Mouse (Mus musculus): Measurements from ENCODE around the gene Mettl26. TPM values are rescaled to one million over a fixed set of nuclear protein-coding genes. Genes with fewer than 3 reads are reported as not detected.

The Mettl26 gene
- polyA plus RNA-seq, 1 experiment from 2014 or later = 35.7 TPM

- Histone ChIP-seq H3K27ac (replicated peaks) (no peak overlapping the region), H3K4me3 (no peak overlapping the region), H3K4me2 (no peak overlapping the region), H3K27me3 (replicated peaks) (no peaks in the 10 kb centered on the region), H3K9ac (0 out of 2 replicates have a peak overlapping the region, but pooled peaks have one; percentile 5), H3K4me1 (peaks cover 58% of the 10 kb centered on the region), H3K9me3 (no peaks in the 10 kb centered on the region), H3K36me3 (peaks cover 71% of the 10 kb centered on the region)
- WGBS = 79% methylated on average over 4 of the region's 4 CpGs
- ATAC-seq (ENCODE audit: extremely low read depth, insufficient number of reproducible peaks, low FRiP score, low TSS enrichment) = no peak
Measured at GRCm38 (mm10) chr17:25838904-25839303, 36.0 kb upstream of the Mettl26 start.

GRCm38 (mm10) chr17:25839455-25840235 is 35.2 kb upstream of the Mettl26 start:
- no peaks in the 10 kb centered on the region for H3K9me3 ChIP-seq
- H3K36me3 ChIP-seq = peaks cover 68% of the 10 kb centered on the region
- no peak overlapping the region for H3K9ac ChIP-seq
- H3K4me2 ChIP-seq = no peak overlapping the region
- no peaks in the 10 kb centered on the region for H3K27me3 ChIP-seq (replicated peaks)
- no peak for ATAC-seq (ENCODE audit: extremely low read depth, insufficient number of reproducible peaks, low FRiP score, low TSS enrichment)
- no peak overlapping the region for H3K4me3 ChIP-seq
- H3K4me1 ChIP-seq = peaks cover 53% of the 10 kb centered on the region
- no peak overlapping the region for H3K27ac ChIP-seq (replicated peaks)
- 82% methylated on average over 14 of the region's 14 CpGs for WGBS

GRCm38 (mm10) chr17:25840519-25840918 is 34.4 kb upstream of the Mettl26 start:
- Histone ChIP-seq H3K4me1 (peaks cover 49% of the 10 kb centered on the region), H3K4me2 (no peak overlapping the region), H3K4me3 (no peak overlapping the region), H3K27me3 (replicated peaks) (no peaks in the 10 kb centered on the region), H3K27ac (replicated peaks) (no peak overlapping the region), H3K9me3 (no peaks in the 10 kb centered on the region), H3K9ac (no peak overlapping the region), H3K36me3 (peaks cover 62% of the 10 kb centered on the region)
- WGBS = 95% methylated on average over 6 of the region's 6 CpGs
- no peak for ATAC-seq (ENCODE audit: extremely low read depth, insufficient number of reproducible peaks, low FRiP score, low TSS enrichment)

GRCm38 (mm10) chr17:25841117-25841880 is 33.6 kb upstream of the Mettl26 start, which contains the start of gene Gm20683:
Gene Gm20683 (minus strand): TSS chr17:25841763.
- Histone ChIP-seq H3K36me3 (peaks cover 63% of the 10 kb centered on the region), H3K9me3 (no peaks in the 10 kb centered on the region), H3K27me3 (replicated peaks) (no peaks in the 10 kb centered on the region), H3K9ac (no peak within 1 kb of the TSS), H3K4me3 (no peak within 1 kb of the TSS), H3K27ac (replicated peaks) (no peak within 1 kb of the TSS), H3K4me2 (no peak within 1 kb of the TSS), H3K4me1 (peaks cover 41% of the 10 kb centered on the region)
- 89% methylated on average over 22 of the region's 22 CpGs for WGBS
- ATAC-seq (ENCODE audit: extremely low read depth, insufficient number of reproducible peaks, low FRiP score, low TSS enrichment) = no peak

GRCm38 (mm10) chr17:25842509-25842908 is 32.4 kb upstream of the Mettl26 start:
- H3K36me3 ChIP-seq = peaks cover 72% of the 10 kb centered on the region
- H3K4me2 ChIP-seq = no peak overlapping the region

GRCm38 (mm10) chr17:25843122-25843521 is 31.8 kb upstream of the Mettl26 start:
- Histone ChIP-seq H3K36me3 (peaks cover 72% of the 10 kb centered on the region), H3K27me3 (replicated peaks) (no peaks in the 10 kb centered on the region), H3K4me3 (peak overlapping the region; percentile 84), H3K9me3 (no peaks in the 10 kb centered on the region), H3K27ac (replicated peaks) (peak overlapping the region; percentile 88; the same call in 1 of the 2 replicates), H3K4me2 (peak overlapping the region; percentile 88), H3K4me1 (peaks cover 23% of the 10 kb centered on the region), H3K9ac (peak overlapping the region; percentile 95)
- WGBS = 86% methylated on average over 4 of the region's 4 CpGs
- no peak for ATAC-seq (ENCODE audit: extremely low read depth, insufficient number of reproducible peaks, low FRiP score, low TSS enrichment)

More at GRCm38 (mm10) chr17:25842509-25842908, 32.4 kb upstream of the Mettl26 start:
- no peak overlapping the region for H3K4me3 ChIP-seq
- H3K27ac ChIP-seq (replicated peaks) = no peak overlapping the region
- H3K9ac ChIP-seq = no peak overlapping the region
- WGBS = 80% methylated on average over 3 of the region's 3 CpGs
- ATAC-seq (ENCODE audit: extremely low read depth, insufficient number of reproducible peaks, low FRiP score, low TSS enrichment) = no peak
- H3K9me3 ChIP-seq = no peaks in the 10 kb centered on the region
- H3K27me3 ChIP-seq (replicated peaks) = no peaks in the 10 kb centered on the region
- H3K4me1 ChIP-seq = peaks cover 29% of the 10 kb centered on the region

- H3K4me1 ChIP-seq = peaks cover 22% of the 10 kb centered on the region
- peak overlapping the region; percentile 95 for H3K9ac ChIP-seq
- H3K27me3 ChIP-seq (replicated peaks) = no peaks in the 10 kb centered on the region
- peak; percentile 23; the same call in 1 of the 2 replicates for ATAC-seq (ENCODE audit: extremely low read depth, insufficient number of reproducible peaks, low FRiP score, low TSS enrichment)
- peak overlapping the region; percentile 88 for H3K4me2 ChIP-seq
- no peaks in the 10 kb centered on the region for H3K9me3 ChIP-seq
- H3K27ac ChIP-seq (replicated peaks) = peak overlapping the region; percentile 88
- WGBS = 1% methylated on average over 32 of the region's 38 CpGs
- H3K4me3 ChIP-seq = peak overlapping the region; percentile 84
- peaks cover 72% of the 10 kb centered on the region for H3K36me3 ChIP-seq
Measured at GRCm38 (mm10) chr17:25843636-25844395, 31.1 kb upstream of the Mettl26 start.

GRCm38 (mm10) chr17:25844396-25844901 is 30.4 kb upstream of the Mettl26 start, which contains the start of gene Rhot2:
Gene Rhot2 (minus strand): TSS chr17:25844851.
- H3K27ac ChIP-seq (replicated peaks) = peak within 1 kb of the TSS; percentile 88
- H3K4me1 ChIP-seq = peaks cover 20% of the 10 kb centered on the region
- peak within 1 kb of the TSS; percentile 88 for H3K4me2 ChIP-seq
- H3K36me3 ChIP-seq = peaks cover 72% of the 10 kb centered on the region
- H3K27me3 ChIP-seq (replicated peaks) = no peaks in the 10 kb centered on the region
- peak within 1 kb of the TSS; percentile 84 for H3K4me3 ChIP-seq
- WGBS = 1% methylated on average over 21 of the region's 21 CpGs
- H3K9ac ChIP-seq = peak within 1 kb of the TSS; percentile 95
- ATAC-seq (ENCODE audit: extremely low read depth, insufficient number of reproducible peaks, low FRiP score, low TSS enrichment) = peak; percentile 86; the same call in 1 of the 2 replicates
- H3K9me3 ChIP-seq = no peaks in the 10 kb centered on the region

GRCm38 (mm10) chr17:25860229-25860628 is 14.6 kb upstream of the Mettl26 start:
- no peak for ATAC-seq (ENCODE audit: extremely low read depth, insufficient number of reproducible peaks, low FRiP score, low TSS enrichment)
- no peak overlapping the region for H3K27ac ChIP-seq (replicated peaks)
- peak overlapping the region; percentile 94 for H3K4me2 ChIP-seq
- H3K27me3 ChIP-seq (replicated peaks) = no peaks in the 10 kb centered on the region
- peak overlapping the region; percentile 89 for H3K9ac ChIP-seq
- H3K4me1 ChIP-seq = peaks cover 16% of the 10 kb centered on the region
- WGBS = 80% methylated on average over 6 of the region's 6 CpGs
- H3K9me3 ChIP-seq = no peaks in the 10 kb centered on the region
- peaks cover 37% of the 10 kb centered on the region for H3K36me3 ChIP-seq
- H3K4me3 ChIP-seq = peak overlapping the region; percentile 74; the same call in 1 of the 2 replicates

- peak within 1 kb of the TSS; percentile 94 for H3K4me2 ChIP-seq
- peak within 1 kb of the TSS; percentile 74 for H3K4me3 ChIP-seq
- H3K4me1 ChIP-seq = peaks cover 20% of the 10 kb centered on the region
- H3K9me3 ChIP-seq = no peaks in the 10 kb centered on the region
- peak; percentile 75 for ATAC-seq (ENCODE audit: extremely low read depth, insufficient number of reproducible peaks, low FRiP score, low TSS enrichment)
- WGBS = 3% methylated on average over 65 of the region's 65 CpGs
- peaks cover 33% of the 10 kb centered on the region for H3K36me3 ChIP-seq
- H3K27me3 ChIP-seq (replicated peaks) = no peaks in the 10 kb centered on the region
- peak within 1 kb of the TSS; percentile 75 for H3K27ac ChIP-seq (replicated peaks)
- H3K9ac ChIP-seq = peak within 1 kb of the TSS; percentile 89
Measured at GRCm38 (mm10) chr17:25860832-25861703, 13.8 kb upstream of the Mettl26 start, which contains the start of gene Wdr90. Gene Wdr90 (minus strand): TSS chr17:25861501.
